8 mouse cellular contexts compared by ENCODE assay signal in genomic region chr3:89164506-89165267, GRCm38 (mm10). TPM values are rescaled to one million over a fixed set of nuclear protein-coding genes. Genes with fewer than 3 reads are reported as not detected.
DNase-seq lines count a peak whose midpoint lies in the region; ATAC-seq lines count a peak whose summit lies in the region.

TSS of gene Clk2 (plus strand) at chr3:89164795.

- peak within 1 kb of the TSS; percentile 90 for H3K4me3 ChIP-seq in intestine, embryonic 14.5 days (ENCODE audit: low read depth, low read length)

- peak within 1 kb of the TSS; percentile 92 for H3K4me2 ChIP-seq in intestine, embryonic 14.5 days (ENCODE audit: low read length)

- peak; percentile 92 for DNase-seq in adipocyte (ENCODE audit: low spot score)
- peak; percentile 97 for DNase-seq in embryo, embryonic 10 days (ENCODE audit: low spot score)
- peak; percentile 95 for DNase-seq in gastrocnemius, postnatal 14 days
- peak; percentile 95 for DNase-seq in intestine, embryonic 14.5 days (ENCODE audit: low spot score)
- peak; percentile 92 to 93 for DNase-seq in left cerebral cortex, postnatal 14 days (ENCODE audit: low spot score in 2 of 2)
- peak; percentile 94 for DNase-seq in mesoderm, embryonic 11.5 days (ENCODE audit: low read depth, low spot score)
- DNase-seq in right cerebral cortex, postnatal 36 days (ENCODE audit: low spot score in 2 of 2): peak; percentile 90 to 91
- peak; percentile 94 for DNase-seq in yolk sac, embryonic 10.5 days (ENCODE audit: low spot score)

- peak within 1 kb of the TSS; percentile 96 for H3K9ac ChIP-seq in intestine, embryonic 14.5 days (ENCODE audit: low read length)

- H3K36me3 ChIP-seq in intestine, embryonic 14.5 days (ENCODE audit: control insufficient read depth, insufficient read depth, low read length): peaks cover 30% of the 10 kb centered on the region

- H3K9me3 ChIP-seq in intestine, embryonic 14.5 days (ENCODE audit: control insufficient read depth, low read length): no peaks in the 10 kb centered on the region

- H3K27me3 ChIP-seq in intestine, embryonic 14.5 days (replicated peaks; ENCODE audit: control insufficient read depth, insufficient read depth, low read length): no peaks in the 10 kb centered on the region

- peak; percentile 95 for ATAC-seq in intestine, embryonic 14.5 days (replicated peaks; ENCODE audit: low FRiP score, low TSS enrichment, low read depth)

- peak within 1 kb of the TSS; percentile 93 for H3K27ac ChIP-seq in intestine, embryonic 14.5 days (ENCODE audit: low read depth)

- under 1% methylated on average over 73 of the region's 79 CpGs for WGBS in intestine, embryonic 14.5 days

- intact Hi-C loops in gastrocnemius, postnatal 14 days (cut with DNase I; ENCODE audit: low total_unique reads): no loop called here
- intact Hi-C loops in left cerebral cortex, postnatal 14 days (cut with DNase I): loop anchor here (5.0 kb wide), 1 partner anchor 72 kb away; the partner anchor contains the start of gene Rusc1

- H3K4me1 ChIP-seq in intestine, embryonic 14.5 days (replicated peaks; ENCODE audit: control insufficient read depth, insufficient read depth, low read length): peaks cover 16% of the 10 kb centered on the region

RNA-seq across cellular contexts. Expression of gene Clk2, which starts in this region (rescaled TPM):
- total RNA-seq in gastrocnemius, postnatal 14 days (2021): 10 to 100 TPM; 18.2 to 18.6 TPM
- 24.9 and 25.3 TPM in 2 replicates for polyA plus RNA-seq in intestine, embryonic 14.5 days (2014; fragmentation: Nextera tagmentation; extraction: Ambion mirVana)
- 10 to 100 TPM; 46.7 TPM for total RNA-seq in left cerebral cortex, postnatal 14 days (2021)

Comparison
In these comparisons a context has a peak if more than half of its experiments do, and no peak if none do; other contexts are left out.
1. Peak in every context shown above with its lines: DNase-seq, ATAC-seq, H3K4me3 ChIP-seq and H3K27ac ChIP-seq.